Mouse (Mus musculus) C2C12 (cell line): ENCODE measurements around the gene Ccdc125. TPM values are rescaled to one million over a fixed set of nuclear protein-coding genes. Genes with fewer than 3 reads are reported as not detected.

Experiments used
- H3K27me3 ChIP-seq: one replicate; pipeline ENCODE4 v1.6.1; 2011; ENCODE audit not compliant: control insufficient read depth, insufficient read depth, insufficient read length
- H3K36me3 ChIP-seq: one replicate; pipeline ENCODE4 v1.6.1; 2011; ENCODE audit not compliant: control insufficient read depth, insufficient read depth
- H3K4me3 ChIP-seq: one replicate; pipeline ENCODE4 v1.5.1; 2011; ENCODE audit warnings: mild to moderate bottlenecking, control low read depth; ENCODE audit not compliant: poor library complexity, insufficient read depth, severe bottlenecking
- H3K79me2 ChIP-seq: one replicate; pipeline ENCODE4 v1.6.1; 2011; ENCODE audit not compliant: control insufficient read depth, insufficient read depth
- H3K79me3 ChIP-seq: one replicate; pipeline ENCODE4 v1.6.1; 2011; ENCODE audit warnings: low read depth, control low read depth
- H3ac ChIP-seq: one replicate; pipeline ENCODE3; 2011; ENCODE audit warnings: low read depth; ENCODE audit not compliant: control insufficient read depth, insufficient read length
- CEBPB ChIP-seq: IDR thresholded peaks from one replicate; pipeline ENCODE4 v1.6.1; 2011; ENCODE audit warnings: low read depth, mild to moderate bottlenecking, control low read depth, moderate library complexity
- CTCF ChIP-seq: IDR thresholded peaks from one replicate; pipeline ENCODE4 v1.5.1; 2011; ENCODE audit not compliant: control insufficient read depth, insufficient read depth, insufficient read length
- FOSL1 ChIP-seq: IDR thresholded peaks from one replicate; pipeline ENCODE4 v1.8.0; 2011; ENCODE audit warnings: mild to moderate bottlenecking, low read length; ENCODE audit not compliant: poor library complexity, insufficient read depth, severe bottlenecking
- MAX ChIP-seq: IDR thresholded peaks from one replicate; pipeline ENCODE4 v1.6.1; 2011; ENCODE audit warnings: mild to moderate bottlenecking, control low read depth
- MYOD1 ChIP-seq: IDR thresholded peaks from one replicate; pipeline ENCODE4 v1.6.1; 2011; ENCODE audit warnings: low read depth; ENCODE audit not compliant: control insufficient read depth, insufficient read length
- MYOG ChIP-seq: IDR thresholded peaks from one replicate; pipeline ENCODE4 v1.6.1; 2011; ENCODE audit not compliant: control insufficient read depth, insufficient read length; ENCODE audit errors: extremely low read depth
- USF1 ChIP-seq: IDR thresholded peaks from one replicate; pipeline ENCODE4 v1.6.1; 2011; ENCODE audit warnings: low read depth, mild to moderate bottlenecking, control low read depth, moderate library complexity
- polyA plus RNA-seq: library from polyadenylated mRNA; unstranded; fragments of >200 nt; fragmentation: generic; extraction: Trizol; gene quantifications from one replicate; pipeline ENCODE4 v1.2.1, GENCODE M21; 2012; ENCODE audit warnings: missing spikeins

Ccdc125 gene
- polyA plus RNA-seq, 1 experiment: 0.01 TPM

DNA sequence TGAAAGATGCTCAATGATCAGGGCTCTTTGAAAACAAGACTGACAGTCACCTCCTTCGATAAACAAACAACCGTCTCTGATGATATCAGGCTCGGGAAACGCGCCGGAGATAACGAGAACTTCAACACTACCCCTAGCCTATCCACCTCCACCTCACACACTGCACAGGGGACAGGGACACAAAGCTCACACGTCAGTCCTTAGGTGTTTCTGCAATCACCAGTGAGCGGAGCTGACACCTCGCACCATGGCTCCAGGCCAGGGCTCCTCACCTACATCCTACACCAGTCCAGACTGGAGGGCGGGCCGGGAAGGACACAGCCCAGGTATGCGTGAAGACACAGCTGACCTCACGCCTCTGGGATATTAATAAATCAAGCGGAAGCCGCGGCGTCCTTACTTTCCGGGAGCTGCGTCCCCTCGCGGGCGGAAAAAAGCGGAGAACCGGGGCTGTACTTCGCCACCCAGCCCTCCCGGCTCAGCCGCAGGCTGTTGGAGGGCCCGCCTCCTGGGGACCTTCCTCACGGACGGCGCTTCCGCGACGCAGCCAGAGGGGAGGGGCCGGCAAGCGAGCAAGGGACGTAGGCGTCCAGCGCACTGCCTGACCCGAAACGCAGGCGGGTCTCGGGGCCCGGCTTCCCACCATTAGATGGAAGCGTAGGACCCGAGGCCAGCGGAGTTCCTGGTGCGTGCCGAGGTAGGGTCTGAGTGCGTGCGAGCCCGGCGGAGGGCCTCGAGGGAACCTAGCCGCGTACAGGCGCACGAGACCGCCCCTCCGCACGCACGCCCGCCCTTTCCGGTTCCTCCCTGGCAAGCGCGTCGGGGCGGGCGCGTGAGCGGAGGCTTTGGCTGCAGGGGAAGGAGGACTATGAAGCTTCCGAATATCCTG, 18.7 kb upstream of the Ccdc125 start, which contains the start of the genes Ak6 and Rad17:
Gene Ak6, plus strand, starts transcription at position 430 of the 889 bp plus-strand sequence.
Gene Rad17, minus strand, starts transcription at position 502 of the 889 bp plus-strand sequence.
- peaks cover 65% of the 10 kb centered on the region for H3K79me2 ChIP-seq

DNA sequence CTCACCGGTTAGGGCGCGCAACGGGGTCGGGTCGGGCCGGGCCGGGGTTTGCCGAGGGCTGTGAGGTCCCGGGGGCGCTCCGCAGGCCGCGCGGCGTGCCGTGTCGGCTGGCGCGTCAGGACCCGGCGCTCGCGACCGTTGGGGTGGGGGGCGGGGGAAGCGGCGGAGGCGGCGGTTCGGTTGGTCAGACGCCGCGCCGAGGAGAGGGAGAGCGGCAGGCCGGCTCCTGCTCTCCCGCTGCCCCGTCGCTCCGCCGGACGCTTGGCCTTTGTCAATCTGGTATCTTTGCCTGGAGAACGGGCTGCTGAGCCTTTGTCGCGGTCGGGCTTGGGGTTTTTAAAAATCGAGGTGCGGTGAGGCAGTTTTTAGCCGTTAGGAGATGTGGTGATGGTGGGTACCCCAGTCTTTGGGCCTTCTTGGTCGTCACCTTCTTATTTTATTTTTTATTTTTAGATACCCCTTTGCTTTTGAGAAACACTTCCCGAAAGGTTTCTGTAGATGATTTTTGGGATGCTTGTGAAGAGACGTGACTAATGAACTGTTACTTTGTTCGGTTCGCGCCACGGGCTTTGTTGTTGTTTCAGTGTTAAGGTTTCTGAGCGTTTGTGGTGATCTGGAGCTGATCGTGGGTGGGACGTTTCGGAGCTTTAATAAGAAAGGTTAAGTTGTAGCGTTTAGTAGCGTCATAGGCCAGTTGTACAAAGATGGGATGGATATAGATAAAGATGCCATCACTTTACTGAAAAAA, 17.9 kb upstream of the Ccdc125 start, which contains the start of gene Taf9:
Gene Taf9, plus strand, starts transcription at position 141 of the 748 bp plus-strand sequence.
- Histone ChIP-seq H3K4me3 (peak within 1 kb of the TSS; percentile 90), H3ac (peak within 1 kb of the TSS; percentile 77), H3K36me3 (peaks cover 37% of the 10 kb centered on the region), H3K79me2 (peaks cover 73% of the 10 kb centered on the region), H3K79me3 (peaks cover 50% of the 10 kb centered on the region), H3K27me3 (no peaks in the 10 kb centered on the region)
- TF ChIP-seq FOSL1: no peak
- TF ChIP-seq MYOD1: no peak
- no peak for TF ChIP-seq MYOG
- no peak for TF ChIP-seq CEBPB
- TF ChIP-seq USF1: no peak
- no peak for TF ChIP-seq CTCF
- TF ChIP-seq MAX: no peak

More for the DNA sequence above, 18.7 kb upstream of the Ccdc125 start, which contains the start of the genes Ak6 and Rad17:
- Histone ChIP-seq H3K79me3 (peaks cover 44% of the 10 kb centered on the region), H3K27me3 (no peaks in the 10 kb centered on the region), H3ac (peak within 1 kb of the TSS; percentile 77), H3K36me3 (peaks cover 37% of the 10 kb centered on the region), H3K4me3 (peak within 1 kb of the TSS; percentile 90)
- TF ChIP-seq MAX (peak; percentile 96), CEBPB (no peak), CTCF (no peak), USF1 (no peak)

DNA sequence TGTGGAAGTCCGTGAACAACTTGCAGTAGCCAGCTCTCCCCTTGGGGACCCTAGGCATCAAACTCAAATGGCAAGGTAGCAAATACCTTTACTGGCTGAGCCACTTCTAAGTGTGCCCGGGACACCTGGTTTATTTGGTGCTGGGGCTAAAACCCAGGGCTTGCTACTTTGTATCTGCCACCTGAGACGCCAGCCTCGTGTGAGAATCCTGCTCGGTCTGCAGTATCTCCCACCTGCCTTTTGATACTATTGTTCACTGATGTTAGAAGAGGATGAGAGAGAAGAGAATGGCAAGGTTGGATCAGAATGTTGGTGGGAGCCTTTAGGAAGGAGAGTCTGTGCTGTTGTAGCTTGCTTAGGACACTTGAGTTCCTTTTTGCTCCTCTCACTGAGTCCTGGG, 11.4 kb upstream of the Ccdc125 start:
- no peak overlapping the region for H3K4me3 ChIP-seq
- H3K36me3 ChIP-seq: peaks cover 33% of the 10 kb centered on the region
- TF ChIP-seq CTCF (no peak), USF1 (no peak), MYOG (no peak)
- peaks cover 81% of the 10 kb centered on the region for H3K79me2 ChIP-seq
- peaks cover 50% of the 10 kb centered on the region for H3K79me3 ChIP-seq
- no peak overlapping the region for H3ac ChIP-seq
- no peaks in the 10 kb centered on the region for H3K27me3 ChIP-seq

DNA sequence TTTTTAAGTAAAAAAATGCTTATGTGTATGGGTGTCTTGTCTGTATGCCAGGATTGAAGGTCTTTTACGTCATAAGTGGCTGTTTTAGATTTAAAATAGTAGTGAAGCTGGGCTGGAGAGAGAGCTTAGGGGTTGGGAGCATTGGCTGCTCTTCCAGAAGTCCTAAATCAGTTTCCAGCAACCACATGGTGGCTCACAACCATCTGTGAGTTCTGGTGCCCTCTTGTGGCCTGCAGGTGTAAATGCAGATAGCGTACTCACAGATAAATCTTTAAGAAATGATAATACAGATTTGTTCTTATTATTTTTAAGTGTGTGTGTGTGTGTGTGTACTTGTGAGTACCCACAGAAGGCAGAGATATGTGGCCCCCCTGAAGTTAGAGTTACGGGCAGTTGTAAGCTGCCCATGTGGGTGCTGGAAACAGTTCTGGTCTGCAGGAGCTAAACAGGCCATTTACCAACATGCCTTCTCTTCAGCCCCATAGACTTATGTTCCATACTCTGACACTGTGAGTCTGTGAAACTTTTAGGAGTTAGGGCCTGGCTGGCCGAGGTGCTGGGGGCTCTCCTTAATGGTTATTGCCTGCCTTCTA, 9.6 kb upstream of the Ccdc125 start:
- TF ChIP-seq CTCF: peak; percentile 37
- no peak for TF ChIP-seq CEBPB
- TF ChIP-seq MAX: peak; percentile 73
- H3K4me3 ChIP-seq: no peak overlapping the region
- H3K36me3 ChIP-seq: peaks cover 26% of the 10 kb centered on the region
- peaks cover 64% of the 10 kb centered on the region for H3K79me2 ChIP-seq
- H3ac ChIP-seq: no peak overlapping the region
- H3K27me3 ChIP-seq: no peaks in the 10 kb centered on the region
- peaks cover 34% of the 10 kb centered on the region for H3K79me3 ChIP-seq

- Histone ChIP-seq H3K27me3 (no peaks in the 10 kb centered on the region), H3K36me3 (peaks cover 19% of the 10 kb centered on the region), H3K79me3 (no peaks in the 10 kb centered on the region), H3K79me2 (no peaks in the 10 kb centered on the region), H3ac (no peak overlapping the region), H3K4me3 (no peak overlapping the region)
- no peak for TF ChIP-seq USF1
- no peak for TF ChIP-seq MYOG
- no peak for TF ChIP-seq FOSL1
- no peak for TF ChIP-seq CTCF
- no peak for TF ChIP-seq CEBPB
- no peak for TF ChIP-seq MAX
- no peak for TF ChIP-seq MYOD1
Measured at GRCm38 (mm10) chr13:100670181-100670741, 744 bp downstream of the Ccdc125 start.
